Comparison of ENCODE assay signal across 16 mouse cellular contexts in the genomic region with DNA sequence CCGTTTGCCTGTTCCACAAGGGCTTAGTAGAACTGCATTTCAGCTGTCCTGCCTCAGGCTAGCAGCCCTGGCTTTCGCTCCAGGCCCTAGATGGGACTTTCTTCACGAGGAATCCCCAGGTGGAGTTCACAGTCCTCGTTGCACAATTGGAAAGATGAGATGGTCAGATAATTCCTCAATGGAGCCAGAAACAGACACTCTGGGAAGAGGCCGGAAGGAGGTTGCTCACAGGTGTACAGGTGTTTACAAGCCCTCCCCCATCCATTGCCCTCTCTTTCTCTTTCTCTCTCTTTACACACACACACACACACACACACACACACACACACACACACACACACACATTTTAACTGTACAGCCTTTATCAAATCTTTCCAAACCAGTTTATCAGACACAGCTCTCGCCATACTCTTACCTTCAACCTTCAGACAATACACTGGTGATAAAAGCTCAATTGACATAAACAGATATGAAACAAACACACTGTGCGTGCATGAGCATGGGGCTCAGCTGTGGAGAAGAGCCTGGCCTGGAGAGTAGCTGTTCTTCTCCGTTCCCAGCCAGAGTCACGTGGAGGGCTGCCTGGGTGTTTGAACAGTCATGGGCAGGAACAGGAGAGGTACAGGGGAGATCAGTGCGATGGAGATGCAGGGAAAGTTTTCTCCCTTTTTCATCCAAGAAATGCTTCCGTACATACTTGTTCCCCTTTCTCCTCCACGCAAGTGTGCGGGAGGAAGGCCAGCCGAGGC. TPM values are rescaled to one million over a fixed set of nuclear protein-coding genes. Genes with fewer than 3 reads are reported as not detected.
A peak's percentile ranks its signal among the peaks of the same experiment; 100 is the strongest.
DNase-seq lines count a peak whose midpoint lies in the region; ATAC-seq and TF ChIP-seq lines count a peak whose summit lies in the region.
"Had no signal": no experiment of that assay in that cellular context is flagged by ENCODE, and none has a peak within 500 bp of the region (broad histone marks: within the 10 kb centered on the region; RNA-seq: fewer than 3 reads in every experiment).

No protein-coding gene starts in this region.

- no peak for TF ChIP-seq EP300 in liver, postnatal 0 days (IDR thresholded peaks at IDR 0.05; ENCODE audit: low read depth)

- H3K4me3 ChIP-seq in heart, embryonic 16.5 days (ENCODE audit: low read length): no peak overlapping the region
- H3K4me3 ChIP-seq in heart, embryonic 12.5 days: no peak overlapping the region
- no peak overlapping the region for H3K4me3 ChIP-seq in neural tube, embryonic 13.5 days
- H3K4me3 ChIP-seq in liver, postnatal 0 days (ENCODE audit: low read depth, low read length): no peak overlapping the region
- H3K4me3 ChIP-seq: embryonic facial prominence, embryonic 12.5 days; forebrain, embryonic 15.5 days; kidney, embryonic 15.5 days had no signal

- ATAC-seq in heart, embryonic 16.5 days (replicated peaks; ENCODE audit: extremely low read depth, insufficient read depth, low FRiP score): 0 out of 2 replicates have a peak, but pooled peaks have one; percentile 65
- ATAC-seq in heart, embryonic 12.5 days (ENCODE audit: insufficient number of reproducible peaks, low FRiP score): no peak
- ATAC-seq in neural tube, embryonic 13.5 days (ENCODE audit: low read depth): peak; percentile 41
- ATAC-seq in liver, postnatal 0 days: peak; percentile 66
- ATAC-seq: forebrain, embryonic 15.5 days; hindbrain, embryonic 16.5 days had no signal

- no peak for DNase-seq in neural tube, embryonic 10.5 days (ENCODE audit: extremely low spot score, low spot score)
- DNase-seq in liver, postnatal 0 days: no peak
- no peak for DNase-seq in retina, embryonic 14.5 days (ENCODE audit: low spot score)
- DNase-seq in adrenal gland, postnatal 14 days: no peak
- DNase-seq: cerebellum, postnatal 36 days; gastrocnemius, postnatal 25 days; lung, adult 2 months; thymus, postnatal 4 days had no signal

- no peaks in the 10 kb centered on the region for H3K9me3 ChIP-seq in heart, embryonic 16.5 days (replicated peaks; ENCODE audit: control insufficient read depth, low read length)
- H3K9me3 ChIP-seq in heart, embryonic 12.5 days (replicated peaks): no peaks in the 10 kb centered on the region
- H3K9me3 ChIP-seq in neural tube, embryonic 13.5 days: no peaks in the 10 kb centered on the region
- H3K9me3 ChIP-seq in liver, postnatal 0 days (ENCODE audit: low read length): no peaks in the 10 kb centered on the region
- H3K9me3 ChIP-seq: embryonic facial prominence, embryonic 12.5 days; forebrain, embryonic 15.5 days; kidney, embryonic 15.5 days had no signal

- no peaks in the 10 kb centered on the region for H3K36me3 ChIP-seq in heart, embryonic 16.5 days (ENCODE audit: control insufficient read depth, insufficient read depth)
- no peaks in the 10 kb centered on the region for H3K36me3 ChIP-seq in heart, embryonic 12.5 days
- no peaks in the 10 kb centered on the region for H3K36me3 ChIP-seq in neural tube, embryonic 13.5 days
- no peaks in the 10 kb centered on the region for H3K36me3 ChIP-seq in liver, postnatal 0 days (replicated peaks; ENCODE audit: insufficient read depth, low read length)
- H3K36me3 ChIP-seq: embryonic facial prominence, embryonic 12.5 days; forebrain, embryonic 15.5 days; kidney, embryonic 15.5 days had no signal

- no peak overlapping the region for H3K4me2 ChIP-seq in heart, embryonic 16.5 days (ENCODE audit: low read depth, low read length)
- no peak overlapping the region for H3K4me2 ChIP-seq in heart, embryonic 12.5 days
- H3K4me2 ChIP-seq in neural tube, embryonic 13.5 days: no peak overlapping the region
- no peak overlapping the region for H3K4me2 ChIP-seq in liver, postnatal 0 days (ENCODE audit: low read depth, low read length)
- H3K4me2 ChIP-seq: embryonic facial prominence, embryonic 12.5 days; forebrain, embryonic 15.5 days; heart, embryonic 11.5 days; kidney, embryonic 15.5 days had no signal

- TF ChIP-seq CTCF in liver, postnatal 0 days (IDR thresholded peaks at IDR 0.05; ENCODE audit: low read depth): no peak

- peaks cover 18% of the 10 kb centered on the region for H3K4me1 ChIP-seq in heart, embryonic 16.5 days (ENCODE audit: control insufficient read depth, insufficient read depth, low read length)
- H3K4me1 ChIP-seq in heart, embryonic 12.5 days (replicated peaks): peaks cover 53% of the 10 kb centered on the region
- peaks cover 54% of the 10 kb centered on the region for H3K4me1 ChIP-seq in neural tube, embryonic 13.5 days (replicated peaks)
- peaks cover 6% of the 10 kb centered on the region; the same call in 1 of the 2 replicates for H3K4me1 ChIP-seq in liver, postnatal 0 days (ENCODE audit: insufficient read depth)

- H3K9ac ChIP-seq in heart, embryonic 16.5 days (ENCODE audit: low read length): no peak overlapping the region
- no peak overlapping the region for H3K9ac ChIP-seq in heart, embryonic 12.5 days
- H3K9ac ChIP-seq in neural tube, embryonic 13.5 days: 0 out of 2 replicates have a peak overlapping the region, but pooled peaks have one; percentile 5
- H3K9ac ChIP-seq in liver, postnatal 0 days (replicated peaks): no peak overlapping the region
- H3K9ac ChIP-seq: embryonic facial prominence, embryonic 12.5 days; forebrain, embryonic 15.5 days; kidney, embryonic 15.5 days had no signal

- 70% methylated on average over 14 of the region's 14 CpGs for WGBS in heart, embryonic 16.5 days
- 70% methylated on average over 14 of the region's 14 CpGs for WGBS in heart, embryonic 12.5 days
- 72% methylated on average over 14 of the region's 14 CpGs for WGBS in neural tube, embryonic 13.5 days
- WGBS in liver, postnatal 0 days (ENCODE audit: insufficient replicate concordance): 56% methylated on average over 14 of the region's 14 CpGs

- no peak overlapping the region for H3K27ac ChIP-seq in heart, embryonic 16.5 days (ENCODE audit: low read length)
- H3K27ac ChIP-seq in heart, embryonic 12.5 days (ENCODE audit: poor library complexity, severe bottlenecking): no peak overlapping the region
- H3K27ac ChIP-seq in neural tube, embryonic 13.5 days (replicated peaks): no peak overlapping the region
- H3K27ac ChIP-seq in liver, postnatal 0 days (ENCODE audit: low read depth): no peak overlapping the region
- H3K27ac ChIP-seq: embryonic facial prominence, embryonic 12.5 days; forebrain, embryonic 15.5 days; kidney, embryonic 15.5 days had no signal

- H3K27me3 ChIP-seq in heart, embryonic 16.5 days (ENCODE audit: control insufficient read depth, insufficient read depth, low read length): no peaks in the 10 kb centered on the region
- no peaks in the 10 kb centered on the region for H3K27me3 ChIP-seq in heart, embryonic 12.5 days (replicated peaks)
- no peaks in the 10 kb centered on the region for H3K27me3 ChIP-seq in neural tube, embryonic 13.5 days
- no peaks in the 10 kb centered on the region for H3K27me3 ChIP-seq in liver, postnatal 0 days (ENCODE audit: insufficient read depth, low read length)
- H3K27me3 ChIP-seq: embryonic facial prominence, embryonic 12.5 days; forebrain, embryonic 15.5 days; kidney, embryonic 15.5 days had no signal

RNA-seq across cellular contexts. Expression of a gene that starts 58.3 kb away (rescaled TPM):
- polyA plus RNA-seq in heart, embryonic 16.5 days (2015; fragmentation: Nextera tagmentation; extraction: Ambion mirVana): 17.2 and 18.7 TPM in 2 replicates
- polyA plus RNA-seq in heart, embryonic 12.5 days (2016; fragmentation: Nextera tagmentation; extraction: Ambion mirVana): 18.6 and 23.2 TPM in 2 replicates
- polyA plus RNA-seq in neural tube, embryonic 13.5 days (2015; fragmentation: Nextera tagmentation; extraction: Ambion mirVana): 32.9 and 38.6 TPM in 2 replicates
- 5.1 and 5.5 TPM in 2 replicates for polyA plus RNA-seq in liver, postnatal 0 days (2015; fragmentation: Nextera tagmentation; extraction: Ambion mirVana)
- 59.0 and 63.5 TPM in 2 replicates for total RNA-seq in adrenal gland, postnatal 14 days (2021)
